In the genomic region with DNA sequence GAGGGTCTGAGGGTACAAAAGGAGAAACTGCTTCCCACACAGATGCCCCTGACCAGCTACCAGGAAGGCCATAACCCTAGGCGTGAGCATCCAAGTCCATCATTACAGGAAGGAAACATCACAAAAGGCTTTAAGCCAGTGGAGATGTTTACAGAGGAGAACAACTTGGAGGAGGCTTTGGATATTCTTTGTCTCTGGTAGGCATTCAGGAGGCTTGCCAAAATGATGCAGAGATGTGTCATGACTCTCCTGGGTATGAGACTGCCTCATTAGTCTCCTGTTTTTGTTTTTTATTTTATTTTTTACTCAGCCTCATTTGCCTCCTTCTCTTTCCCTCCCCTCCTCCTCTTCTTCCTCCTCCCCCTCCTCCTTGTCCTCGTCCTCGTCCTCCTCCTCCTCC, we compare ENCODE assay signal across 19 mouse cellular contexts.
"Had no signal": no experiment of that assay in that cellular context is flagged by ENCODE, and none has a peak within 500 bp of the region (broad histone marks: within the 10 kb centered on the region; RNA-seq: fewer than 3 reads in every experiment).

No protein-coding gene starts in this region.

- ATAC-seq: midbrain, embryonic 16.5 days had no signal

- H3K27me3 ChIP-seq: lung, embryonic 15.5 days; midbrain, embryonic 12.5 days; neural tube, embryonic 13.5 days; neural tube, embryonic 15.5 days had no signal

- H3K4me3 ChIP-seq: lung, embryonic 15.5 days; midbrain, embryonic 10.5 days; midbrain, embryonic 12.5 days; myocyte; neural tube, embryonic 13.5 days; neural tube, embryonic 15.5 days had no signal

- H3K27ac ChIP-seq: lung, embryonic 15.5 days; midbrain, embryonic 10.5 days; midbrain, embryonic 12.5 days; neural tube, embryonic 13.5 days; neural tube, embryonic 15.5 days had no signal

- H3K9me3 ChIP-seq: lung, embryonic 15.5 days; midbrain, embryonic 10.5 days; midbrain, embryonic 12.5 days; neural tube, embryonic 13.5 days; neural tube, embryonic 15.5 days had no signal

- DNase-seq: lung, adult 2 months; lung, postnatal 10 days; lung, postnatal 4 days; midbrain, embryonic 14.5 days; retina, postnatal 1 day; right cerebral cortex, adult 18-20 months; right cerebral cortex, postnatal 25 days; right cerebral cortex, postnatal 4 days; spleen, adult 18-20 months; thymus, adult 2 months; thymus, postnatal 25 days; thymus, postnatal 4 days had no signal

- H3K9ac ChIP-seq: lung, embryonic 15.5 days; midbrain, embryonic 12.5 days; neural tube, embryonic 13.5 days; neural tube, embryonic 15.5 days had no signal

- H3K36me3 ChIP-seq: lung, embryonic 15.5 days; midbrain, embryonic 10.5 days; midbrain, embryonic 12.5 days; neural tube, embryonic 13.5 days; neural tube, embryonic 15.5 days had no signal

- H3K4me1 ChIP-seq: lung, embryonic 15.5 days; midbrain, embryonic 10.5 days; midbrain, embryonic 12.5 days; neural tube, embryonic 13.5 days; neural tube, embryonic 15.5 days had no signal

- H3K4me2 ChIP-seq: lung, embryonic 15.5 days; midbrain, embryonic 12.5 days; neural tube, embryonic 13.5 days; neural tube, embryonic 15.5 days had no signal
